Mouse (Mus musculus): Measurements from ENCODE around the gene Kpna2. TPM values are rescaled to one million over a fixed set of nuclear protein-coding genes. Genes with fewer than 3 reads are reported as not detected.

Gene Kpna2
- polyA plus RNA-seq (2012; ENCODE audit: insufficient read depth, insufficient read length, missing spikeins): 72.2 and 79.5 TPM in 2 replicates

- peak within 1 kb of the TSS; percentile 63 for H3K27ac ChIP-seq (ENCODE audit: insufficient read depth, low read depth, low read length)
- TF ChIP-seq POLR2A (IDR thresholded peaks at IDR 0.05; ENCODE audit: borderline replicate concordance, low read depth, low read length): no peak; the same call in 1 of the 2 replicates
- no peak for TF ChIP-seq CTCF (IDR thresholded peaks at IDR 0.05; ENCODE audit: low read depth, low read length)
- H3K4me3 ChIP-seq (ENCODE audit: insufficient read depth, low read length): peak within 1 kb of the TSS; percentile 94
- peaks cover 15% of the 10 kb centered on the region for H3K4me1 ChIP-seq (ENCODE audit: control insufficient read depth, insufficient read depth, low read length)
Measured at GRCm38 (mm10) chr11:106999151-106999948, at the start of gene Kpna2. Gene Kpna2 (minus strand): TSS chr11:106999541.

GRCm38 (mm10) chr11:107046766-107047620 is 47.7 kb upstream of the Kpna2 start:
- H3K27ac ChIP-seq (ENCODE audit: insufficient read depth, low read depth, low read length): no peak overlapping the region
- H3K4me1 ChIP-seq (ENCODE audit: control insufficient read depth, insufficient read depth, low read length): no peaks in the 10 kb centered on the region
- TF ChIP-seq CTCF (IDR thresholded peaks at IDR 0.05; ENCODE audit: low read depth, low read length) (no peak), POLR2A (IDR thresholded peaks at IDR 0.05; ENCODE audit: borderline replicate concordance, low read depth, low read length) (no peak)
- no peak overlapping the region for H3K4me3 ChIP-seq (ENCODE audit: insufficient read depth, low read length)

GRCm38 (mm10) chr11:107045546-107045945 is 46.2 kb upstream of the Kpna2 start:
- TF ChIP-seq POLR2A (IDR thresholded peaks at IDR 0.05; ENCODE audit: borderline replicate concordance, low read depth, low read length) (no peak), CTCF (IDR thresholded peaks at IDR 0.05; ENCODE audit: low read depth, low read length) (no peak)
- Histone ChIP-seq H3K27ac (ENCODE audit: insufficient read depth, low read depth, low read length) (no peak overlapping the region), H3K4me3 (ENCODE audit: insufficient read depth, low read length) (no peak overlapping the region), H3K4me1 (ENCODE audit: control insufficient read depth, insufficient read depth, low read length) (no peaks in the 10 kb centered on the region)

- no peaks in the 10 kb centered on the region for H3K4me1 ChIP-seq (ENCODE audit: control insufficient read depth, insufficient read depth, low read length)
- H3K4me3 ChIP-seq (ENCODE audit: insufficient read depth, low read length): no peak overlapping the region
- H3K27ac ChIP-seq (ENCODE audit: insufficient read depth, low read depth, low read length): no peak overlapping the region
- TF ChIP-seq POLR2A (IDR thresholded peaks at IDR 0.05; ENCODE audit: borderline replicate concordance, low read depth, low read length) (no peak), CTCF (IDR thresholded peaks at IDR 0.05; ENCODE audit: low read depth, low read length) (no peak)
Measured at GRCm38 (mm10) chr11:107044321-107044720, 45.0 kb upstream of the Kpna2 start.

- no peak for TF ChIP-seq CTCF (IDR thresholded peaks at IDR 0.05; ENCODE audit: low read depth, low read length)
- TF ChIP-seq POLR2A (IDR thresholded peaks at IDR 0.05; ENCODE audit: borderline replicate concordance, low read depth, low read length): no peak
- H3K4me1 ChIP-seq (ENCODE audit: control insufficient read depth, insufficient read depth, low read length): no peaks in the 10 kb centered on the region
- no peak overlapping the region for H3K27ac ChIP-seq (ENCODE audit: insufficient read depth, low read depth, low read length)
- no peak overlapping the region for H3K4me3 ChIP-seq (ENCODE audit: insufficient read depth, low read length)
Measured at GRCm38 (mm10) chr11:107043361-107043760, 44.0 kb upstream of the Kpna2 start.

GRCm38 (mm10) chr11:107041396-107041795 is 42.1 kb upstream of the Kpna2 start:
- no peak overlapping the region for H3K4me3 ChIP-seq (ENCODE audit: insufficient read depth, low read length)
- TF ChIP-seq CTCF (IDR thresholded peaks at IDR 0.05; ENCODE audit: low read depth, low read length) (no peak), POLR2A (IDR thresholded peaks at IDR 0.05; ENCODE audit: borderline replicate concordance, low read depth, low read length) (no peak)

GRCm38 (mm10) chr11:107039417-107039816 is 40.1 kb upstream of the Kpna2 start:
- Histone ChIP-seq H3K4me1 (ENCODE audit: control insufficient read depth, insufficient read depth, low read length) (peaks cover 8% of the 10 kb centered on the region), H3K27ac (ENCODE audit: insufficient read depth, low read depth, low read length) (no peak overlapping the region), H3K4me3 (ENCODE audit: insufficient read depth, low read length) (no peak overlapping the region)
- TF ChIP-seq POLR2A (IDR thresholded peaks at IDR 0.05; ENCODE audit: borderline replicate concordance, low read depth, low read length) (no peak), CTCF (IDR thresholded peaks at IDR 0.05; ENCODE audit: low read depth, low read length) (no peak)

More at GRCm38 (mm10) chr11:107041396-107041795, 42.1 kb upstream of the Kpna2 start:
- no peak overlapping the region for H3K27ac ChIP-seq (ENCODE audit: insufficient read depth, low read depth, low read length)
- peaks cover 8% of the 10 kb centered on the region for H3K4me1 ChIP-seq (ENCODE audit: control insufficient read depth, insufficient read depth, low read length)

- no peak for TF ChIP-seq CTCF (IDR thresholded peaks at IDR 0.05; ENCODE audit: low read depth, low read length)
- no peak for TF ChIP-seq POLR2A (IDR thresholded peaks at IDR 0.05; ENCODE audit: borderline replicate concordance, low read depth, low read length)
- no peak overlapping the region for H3K27ac ChIP-seq (ENCODE audit: insufficient read depth, low read depth, low read length)
- H3K4me3 ChIP-seq (ENCODE audit: insufficient read depth, low read length): no peak overlapping the region
- peaks cover 8% of the 10 kb centered on the region for H3K4me1 ChIP-seq (ENCODE audit: control insufficient read depth, insufficient read depth, low read length)
Measured at GRCm38 (mm10) chr11:107034085-107034810, 34.9 kb upstream of the Kpna2 start.

GRCm38 (mm10) chr11:107031635-107032034 is 32.3 kb upstream of the Kpna2 start:
- Histone ChIP-seq H3K27ac (ENCODE audit: insufficient read depth, low read depth, low read length) (no peak overlapping the region), H3K4me3 (ENCODE audit: insufficient read depth, low read length) (no peak overlapping the region), H3K4me1 (ENCODE audit: control insufficient read depth, insufficient read depth, low read length) (peaks cover 7% of the 10 kb centered on the region)
- TF ChIP-seq CTCF (IDR thresholded peaks at IDR 0.05; ENCODE audit: low read depth, low read length) (no peak), POLR2A (IDR thresholded peaks at IDR 0.05; ENCODE audit: borderline replicate concordance, low read depth, low read length) (no peak)
